Mouse (Mus musculus) small intestine, adult 10 weeks (tissue): ENCODE measurements around the gene Fancm. TPM values are rescaled to one million over a fixed set of nuclear protein-coding genes. Genes with fewer than 3 reads are reported as not detected.

ENCODE experiments used
- polyA plus RNA-seq: library from polyadenylated mRNA; stranded (reverse); fragments of 350-450 nt; fragmentation: Illumina TruSeq; extraction: RNeasy Lipid Tissue Mini Kit (QIAGEN cat#74804); gene quantifications from one replicate; pipeline ENCODE4 v1.2.3, GENCODE M21; 2014; ENCODE audit warnings: low replicate concordance

Fancm gene
- polyA plus RNA-seq, result 5.0 TPM

GRCm38 (mm10) chr12:65075085-65075732 lies at the start of gene Fancm:
TSS of gene Fancm (plus strand) at chr12:65075603.

GRCm38 (mm10) chr12:65036190-65036870 lies 39.1 kb upstream of the Fancm start, which contains the start of gene Prpf39:
TSS of gene Prpf39 (plus strand) at chr12:65036333.

GRCm38 (mm10) chr12:65073611-65074178 lies 1.7 kb upstream of the Fancm start, which contains the start of gene Fkbp3:
TSS of gene Fkbp3 (minus strand) at chr12:65074007.

GRCm38 (mm10) chr12:65172021-65172951 lies 96.9 kb downstream of the Fancm start, which contains the start of gene Mis18bp1:
TSS of gene Mis18bp1 (minus strand) at chr12:65172604.

Other genes starting within 250 kb of the Fancm start
- 13.4 TPM for gene Gm527, start 157.7 kb upstream of the Fancm start, polyA plus RNA-seq
- gene Klhl28, start 110.1 kb upstream of the Fancm start, polyA plus RNA-seq, result 23.2 TPM
- 39.1 TPM for gene Togaram1, start 109.8 kb upstream of the Fancm start, polyA plus RNA-seq
- 126 TPM for gene Prpf39, start 39.3 kb upstream of the Fancm start, polyA plus RNA-seq
- gene Fkbp3, start 1.6 kb upstream of the Fancm start, polyA plus RNA-seq, result 174 TPM
- 28.0 TPM for gene Mis18bp1, start 97.0 kb downstream of the Fancm start, polyA plus RNA-seq
- gene Wdr20rt, start 149.9 kb downstream of the Fancm start, polyA plus RNA-seq, result not detected